Mouse (Mus musculus) fat pad, adult 2 months (tissue): ENCODE measurements around the gene Gins1.
"Not testable (repeated sequence)": the region's sequence is repeated elsewhere in the genome, so short reads cannot be mapped to it uniquely, and the experiment has no call there.

Experiments
- DNase-seq: peaks from one replicate; pipeline ENCODE4 v3.0.0-alpha.2; 2011; ENCODE audit warnings: low read depth, low spot score; ENCODE audit errors: extremely low read depth

Gene Gins1

DNA sequence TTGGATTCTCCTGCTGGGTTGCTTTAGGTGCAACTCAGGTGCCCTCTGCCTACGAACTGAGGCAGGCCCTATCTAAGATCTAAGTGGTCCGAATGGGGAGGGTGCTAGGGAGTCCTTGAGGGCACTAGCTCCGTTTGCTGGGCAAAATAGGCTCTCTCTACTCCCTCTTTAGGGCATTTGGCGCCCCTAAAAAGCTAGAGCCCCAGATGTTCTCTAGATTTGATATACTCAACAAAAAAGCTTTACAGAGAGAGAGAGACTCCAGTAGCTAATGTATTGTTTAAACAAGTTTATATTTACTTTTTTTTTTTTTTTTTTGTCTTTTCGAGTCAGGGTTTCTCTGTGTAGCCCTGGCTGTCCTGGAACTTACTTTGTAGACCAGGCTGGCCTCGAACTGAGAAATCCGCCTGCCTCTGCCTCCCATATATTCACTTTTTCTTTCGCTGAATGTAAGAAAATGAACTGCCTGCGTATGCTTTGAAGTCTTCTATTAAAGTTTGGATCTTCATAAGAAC is at the start of gene Gins1:
TSS of gene Gins1 (plus strand) at position 465 of the 515 bp plus-strand sequence.
- DNase-seq = no peak

DNA sequence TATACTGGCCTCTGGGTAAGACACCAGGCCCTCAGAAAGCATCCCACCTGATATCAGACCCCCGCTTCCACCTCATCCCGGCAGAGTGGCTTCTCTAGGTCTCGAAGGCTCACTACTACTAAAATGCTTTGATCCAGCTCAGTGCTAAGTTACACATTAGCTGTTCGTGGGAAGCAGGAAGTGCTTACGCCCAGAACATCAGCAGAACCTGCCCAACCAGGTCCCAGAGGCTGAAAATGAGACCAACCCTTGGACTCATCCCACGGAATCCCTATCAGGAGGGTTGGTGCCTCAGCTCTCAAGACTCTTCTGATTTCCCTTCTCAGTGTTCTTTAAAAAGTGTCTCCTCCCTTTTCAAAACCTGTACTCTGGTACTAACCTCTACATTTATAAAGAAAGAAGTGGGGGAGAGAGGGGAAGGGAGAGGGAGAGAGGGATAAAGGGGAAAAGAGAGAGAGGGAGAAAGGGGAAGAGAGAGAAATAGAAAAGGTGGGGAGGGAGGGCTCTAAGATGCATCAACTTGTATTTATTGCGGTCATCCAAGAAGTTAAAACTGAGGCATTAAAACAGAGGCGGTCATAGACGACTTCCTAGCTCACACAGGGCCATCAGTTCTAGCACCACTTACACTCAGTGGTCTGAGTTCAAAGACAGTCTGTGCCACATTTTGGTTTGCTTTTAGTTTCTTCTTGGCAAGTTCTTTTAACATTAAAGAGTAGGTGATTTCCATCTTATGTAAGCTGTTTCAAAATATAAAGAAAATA is 46.3 kb upstream of the Gins1 start:
- no peak for DNase-seq

DNA sequence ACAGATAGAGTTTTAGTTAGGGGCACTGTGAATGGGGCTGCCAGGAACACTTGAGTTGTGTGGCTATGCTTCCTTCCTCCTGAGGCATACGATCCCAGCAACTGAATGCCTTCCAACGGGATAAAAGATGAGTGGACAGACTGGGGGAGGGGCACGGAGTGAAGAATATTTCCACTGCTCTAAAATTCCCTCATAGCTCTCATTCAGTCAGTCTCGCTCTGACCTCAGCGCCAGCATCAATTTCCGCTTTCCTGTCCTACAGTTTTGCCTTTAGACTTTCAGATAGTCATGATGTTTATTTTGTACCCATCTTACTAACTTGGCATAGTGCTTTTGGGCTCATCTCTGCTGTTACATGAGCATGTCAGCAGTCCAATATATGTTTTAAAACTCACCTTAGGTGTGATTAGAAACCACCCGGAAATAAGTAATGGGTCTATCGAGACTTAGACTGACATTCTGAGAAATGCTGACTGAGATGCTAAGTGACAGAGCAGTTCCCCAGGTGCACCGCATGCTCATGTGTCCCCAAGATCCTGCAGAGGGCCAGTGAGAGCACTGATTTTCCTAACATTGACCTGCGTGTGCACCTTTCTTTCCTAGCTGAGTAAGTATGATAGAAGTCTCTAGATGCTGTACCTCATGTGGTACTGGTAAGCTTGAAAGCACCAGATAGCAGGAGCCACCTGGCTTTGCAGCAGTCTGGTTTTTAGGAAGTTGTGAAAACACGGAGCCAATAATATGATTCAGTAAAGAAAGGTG is 45.3 kb upstream of the Gins1 start:
- no peak for DNase-seq

DNA sequence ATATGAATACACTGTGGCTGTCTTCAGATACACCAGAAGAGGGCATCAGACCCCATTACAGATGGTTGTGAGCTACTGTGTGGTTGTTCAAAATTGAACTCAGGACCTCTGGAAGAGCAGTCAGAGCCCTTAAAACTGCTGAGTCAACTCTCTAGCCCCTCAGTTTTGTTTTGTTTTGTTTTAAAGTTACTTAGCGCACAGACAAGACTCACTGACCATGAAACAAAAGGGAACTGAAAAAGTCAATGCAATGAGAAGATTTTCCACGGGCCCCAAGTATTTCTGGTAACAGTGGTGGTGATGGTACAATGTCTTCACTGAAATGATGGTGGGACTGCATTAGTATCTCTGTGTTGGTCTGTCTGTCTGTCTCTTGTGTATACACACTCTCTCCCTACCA is 44.1 kb upstream of the Gins1 start:
- no peak for DNase-seq

DNA sequence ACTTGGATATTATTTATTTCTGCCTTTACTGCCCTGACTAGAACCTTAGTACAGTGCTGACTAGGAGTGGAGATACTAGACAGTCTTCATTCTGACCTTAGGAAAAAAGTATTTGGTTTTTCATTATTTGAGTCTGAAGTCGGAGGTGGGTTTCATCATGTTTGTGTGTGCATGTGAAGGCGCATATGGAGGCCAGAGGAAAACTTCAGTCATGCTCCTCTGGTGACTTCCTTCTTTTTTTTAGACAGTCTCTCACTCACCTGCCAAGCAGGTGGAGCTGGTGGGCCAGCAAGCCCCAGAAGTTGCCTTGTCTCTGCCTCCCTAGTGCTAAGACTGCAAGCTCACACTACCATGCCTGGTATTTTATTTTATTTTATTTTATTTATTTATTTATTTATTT is 38.2 kb upstream of the Gins1 start:
- DNase-seq = no peak

DNA sequence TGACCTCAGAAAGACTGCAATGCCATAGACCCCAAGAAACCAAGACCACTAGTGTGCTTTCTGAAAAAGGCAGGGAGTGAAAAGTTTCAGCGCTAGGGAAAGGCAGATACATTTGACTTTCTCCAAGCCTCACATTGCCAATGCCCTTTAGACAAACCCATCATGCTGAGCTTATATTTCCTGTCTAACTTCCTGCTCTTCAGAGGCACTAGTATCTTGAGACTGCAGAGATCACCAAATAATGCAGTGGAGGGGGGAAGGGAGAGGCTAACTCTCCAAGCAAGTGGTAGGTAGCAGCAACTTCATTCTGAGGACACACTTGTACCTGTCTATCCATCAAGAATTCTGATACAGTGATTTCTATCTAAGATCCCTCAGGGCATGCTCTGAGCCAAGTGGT is 35.8 kb upstream of the Gins1 start:
- DNase-seq = no peak

DNA sequence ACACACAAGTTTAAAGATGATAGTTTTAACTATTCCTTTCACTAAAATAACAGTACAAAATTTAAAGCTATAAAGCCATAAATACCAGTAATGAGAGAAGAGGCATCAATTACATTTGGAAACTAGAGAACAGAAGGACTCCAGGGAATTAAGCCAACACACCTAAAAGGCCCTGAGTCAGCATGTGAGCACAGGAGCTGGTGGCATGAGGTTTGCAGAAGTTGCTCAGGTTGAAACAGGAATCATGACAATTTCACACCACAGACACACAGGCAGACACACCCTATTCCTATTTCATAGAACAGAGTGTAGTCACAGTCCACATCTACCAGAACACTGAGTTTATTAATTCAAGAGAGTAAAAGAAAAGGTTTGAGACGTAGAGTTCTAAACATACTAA is 30.7 kb upstream of the Gins1 start:
- no peak for DNase-seq

DNA sequence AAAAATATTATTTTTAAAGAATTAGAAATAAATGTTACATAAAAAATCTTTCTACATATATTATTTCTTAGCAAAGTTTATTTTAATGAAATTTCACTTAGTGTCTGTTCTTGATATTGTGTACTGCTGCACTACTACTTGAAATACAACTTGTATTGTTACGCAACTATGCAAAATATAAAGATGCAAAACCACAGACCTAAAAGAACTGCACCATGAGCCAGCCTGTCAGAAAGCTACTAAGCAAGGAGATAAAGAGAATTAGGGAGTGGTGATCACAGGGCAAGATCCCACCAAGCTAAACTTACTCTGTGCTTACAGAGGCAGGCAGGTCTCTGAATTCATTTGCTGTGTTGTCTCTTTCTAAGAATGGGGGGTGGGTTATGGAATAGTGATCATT is 30.0 kb upstream of the Gins1 start:
- DNase-seq = no peak

DNA sequence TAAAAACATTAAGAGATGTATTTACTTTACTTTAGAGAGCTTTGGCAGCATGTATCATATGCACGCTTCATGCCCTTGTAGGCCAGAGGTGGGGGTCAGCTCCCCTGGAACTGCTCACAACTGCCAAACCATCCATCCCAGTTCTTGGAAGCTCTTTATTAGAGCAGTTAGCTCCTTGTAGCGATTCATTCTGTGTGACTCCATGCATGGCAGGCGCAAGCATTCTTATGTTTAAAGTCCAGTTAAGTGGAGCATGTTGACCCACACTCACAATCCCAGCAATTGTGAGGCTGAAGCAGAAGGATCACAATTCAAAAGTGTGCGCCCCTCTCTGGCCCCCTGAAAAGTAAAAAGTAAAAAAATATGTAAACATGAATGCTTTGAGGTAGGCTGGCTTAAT is 27.6 kb upstream of the Gins1 start:
- no peak for DNase-seq

DNA sequence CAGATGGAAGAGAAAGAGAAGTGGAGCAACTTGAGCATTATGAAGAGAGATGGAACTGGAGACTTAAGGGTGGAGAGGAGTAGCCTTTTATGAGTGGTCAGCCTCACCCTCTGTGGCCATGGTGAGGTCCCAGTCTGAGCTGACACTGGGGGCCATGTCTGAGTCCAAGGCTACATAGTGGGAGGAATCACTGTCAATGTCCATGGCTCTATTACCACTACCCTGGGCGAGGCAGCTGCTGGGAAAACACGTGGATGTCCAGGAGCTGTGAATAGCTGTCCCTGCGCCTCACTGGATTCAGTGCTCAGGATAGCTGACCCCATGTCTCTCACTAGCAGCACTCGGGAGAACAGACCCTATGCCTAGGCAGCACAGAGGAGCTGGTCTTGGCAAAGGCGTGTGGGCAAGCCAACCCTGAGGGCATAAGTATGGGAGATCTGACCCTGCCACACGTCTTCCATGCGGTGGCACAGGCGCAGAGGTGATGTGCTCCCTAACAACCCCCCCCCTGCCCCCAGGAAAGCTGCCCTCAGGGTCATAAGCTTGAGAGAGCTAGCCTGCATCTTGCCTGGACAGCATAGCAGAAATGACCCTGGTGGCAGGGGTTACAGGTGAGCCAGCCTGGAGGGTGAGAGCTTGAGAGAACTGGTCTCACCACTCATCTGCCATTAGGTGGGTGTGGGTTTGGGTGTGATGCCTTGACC is 21.0 kb upstream of the Gins1 start:
- DNase-seq = no peak

DNA sequence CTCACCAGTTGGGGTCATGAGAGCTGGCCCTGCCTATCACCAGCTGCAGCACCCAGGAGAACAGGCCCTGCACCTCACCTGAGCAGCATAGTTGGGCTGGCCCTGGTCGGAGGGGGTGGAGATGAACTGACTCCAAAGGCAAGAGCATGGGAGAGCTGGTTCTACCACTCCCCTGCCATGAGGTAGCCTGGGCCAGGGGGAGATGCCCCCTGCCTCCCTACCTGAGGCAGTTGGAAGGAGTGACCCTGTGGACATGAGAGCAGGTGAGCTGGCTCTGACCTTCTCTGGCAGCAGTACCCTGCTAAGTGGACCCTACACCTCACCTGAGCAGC is 20.5 kb upstream of the Gins1 start:
- no peak for DNase-seq

DNA sequence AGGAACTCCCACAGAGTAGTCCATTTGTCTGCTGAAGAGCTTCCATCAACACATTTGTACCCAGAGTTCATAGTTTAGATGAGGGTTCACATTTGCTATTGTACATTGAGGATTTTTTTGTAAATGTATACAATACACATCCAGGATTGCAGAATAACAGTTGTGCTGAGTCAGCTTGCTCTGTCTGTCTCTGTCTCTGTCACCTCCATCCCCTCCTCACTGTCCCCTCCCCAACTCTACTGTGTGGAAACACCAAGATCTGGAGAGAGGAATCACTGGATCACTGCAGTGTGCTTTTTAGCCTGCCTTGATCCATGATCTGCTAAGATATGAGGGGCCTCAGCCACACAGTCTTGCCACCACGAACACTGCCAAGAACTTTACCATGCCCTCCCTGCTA is 19.4 kb upstream of the Gins1 start:
- DNase-seq = no peak

DNA sequence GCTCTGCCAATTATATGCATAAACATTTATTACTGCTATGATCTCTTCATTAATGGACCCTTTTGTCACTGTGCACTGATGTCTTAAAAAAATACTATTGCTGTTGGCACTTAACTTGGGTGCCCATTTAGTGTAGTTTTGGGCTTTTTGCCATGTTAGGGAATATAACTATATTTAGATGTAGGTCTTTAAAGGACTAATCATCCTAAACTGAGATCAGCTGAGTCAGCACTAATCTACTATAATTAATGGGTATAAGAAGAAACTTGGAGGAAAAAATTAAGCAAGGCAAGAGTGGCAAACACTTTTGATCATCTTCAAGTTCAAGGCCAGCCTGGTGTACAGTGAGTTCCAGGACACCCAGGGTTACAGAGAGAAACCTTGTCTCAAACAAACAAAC is 18.9 kb upstream of the Gins1 start:
- DNase-seq = no peak

DNA sequence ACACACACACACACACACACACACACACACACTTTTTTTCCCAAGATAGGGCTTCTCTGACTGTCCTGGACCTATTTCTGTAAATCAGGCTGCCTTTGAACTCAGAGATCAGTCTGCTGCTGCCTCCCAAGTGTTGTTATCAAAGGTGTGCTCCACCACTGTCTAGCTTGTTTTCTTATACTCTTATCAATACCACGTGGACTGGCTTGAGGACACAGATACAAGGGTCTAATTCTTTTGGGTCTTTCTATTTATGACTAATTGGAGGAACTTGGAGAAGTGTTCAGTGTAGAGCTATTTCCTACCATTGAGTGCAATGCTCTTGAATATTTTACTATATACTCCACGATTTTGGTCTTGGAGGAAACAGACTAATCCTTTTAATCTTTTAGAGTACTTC is 17.8 kb upstream of the Gins1 start:
- no peak for DNase-seq

DNA sequence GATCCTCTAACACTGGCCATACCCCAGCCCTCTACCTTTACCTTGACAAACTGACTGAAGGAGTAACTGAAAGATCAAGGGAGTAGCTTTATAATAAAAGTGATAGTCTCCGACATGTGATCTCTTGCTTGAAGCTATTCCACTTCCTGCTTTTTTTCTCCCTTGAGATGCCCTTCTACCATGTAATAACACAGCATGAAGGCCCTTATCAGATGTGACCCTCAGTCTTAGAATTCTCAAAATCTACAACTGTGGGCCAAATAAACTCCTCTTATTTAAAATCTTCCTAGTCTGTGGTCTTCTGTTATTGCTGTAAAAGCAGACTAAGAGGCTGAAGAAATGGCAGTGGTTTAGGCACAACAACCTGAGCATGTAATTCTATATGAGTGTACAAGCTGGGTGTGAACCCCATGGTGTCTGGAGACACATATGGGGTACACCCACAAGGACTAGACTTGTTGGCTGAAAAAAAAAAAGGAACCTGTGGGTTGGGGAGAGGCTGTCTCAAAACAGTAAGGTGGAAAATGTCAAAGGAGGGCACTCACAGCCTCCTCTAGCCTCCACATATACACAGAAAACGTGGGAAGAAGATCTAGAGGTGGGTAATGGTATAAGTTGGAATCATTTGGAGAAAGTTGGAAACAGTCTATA is 10.5 kb upstream of the Gins1 start:
- DNase-seq = no peak

DNA sequence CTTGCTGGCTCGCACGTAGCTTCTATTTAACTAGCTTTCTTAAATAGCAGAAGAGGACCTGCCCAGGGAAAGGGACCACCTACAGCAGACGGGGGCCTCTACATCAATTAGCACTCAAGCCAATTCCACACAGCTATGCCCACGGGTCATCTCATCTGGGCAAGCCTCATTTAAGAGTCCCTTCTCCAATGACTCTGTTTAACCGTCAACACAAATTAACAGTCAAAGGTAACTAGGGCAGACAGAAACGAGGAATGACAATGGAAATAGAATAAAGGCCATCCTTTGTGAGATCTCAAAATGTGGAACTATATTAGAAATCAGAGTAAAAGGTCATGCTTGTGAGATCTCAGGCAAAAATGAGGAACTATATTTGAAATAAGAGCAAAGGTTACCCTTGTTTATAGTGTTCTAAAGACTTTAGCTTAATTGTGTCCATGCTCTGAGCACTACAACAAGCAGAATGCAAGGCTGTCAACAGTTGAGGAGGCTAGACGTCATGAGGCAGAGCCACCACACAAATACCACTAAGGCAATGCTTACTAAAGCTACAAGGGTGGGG is 9.4 kb upstream of the Gins1 start:
- DNase-seq = no peak

DNA sequence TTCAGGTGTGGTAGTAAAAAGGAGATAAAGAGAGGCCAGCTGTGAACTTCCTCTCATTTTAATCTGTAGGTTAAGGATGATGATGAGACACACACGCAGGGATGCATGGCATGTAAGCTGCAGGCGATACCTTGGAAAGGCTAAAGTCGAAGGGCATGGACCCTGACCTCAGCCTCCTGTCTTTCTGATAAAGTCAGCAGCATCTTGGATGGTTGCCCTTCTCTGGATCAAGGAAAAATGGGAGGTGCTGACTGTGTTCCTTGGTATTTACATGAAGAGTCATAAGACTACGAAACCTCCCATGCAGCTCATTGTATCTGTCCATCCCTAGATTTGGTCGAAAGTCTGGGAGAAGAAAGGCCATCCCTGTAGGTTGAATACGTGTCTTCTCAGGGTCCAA is 4.9 kb upstream of the Gins1 start:
- DNase-seq = peak; percentile 49

DNA sequence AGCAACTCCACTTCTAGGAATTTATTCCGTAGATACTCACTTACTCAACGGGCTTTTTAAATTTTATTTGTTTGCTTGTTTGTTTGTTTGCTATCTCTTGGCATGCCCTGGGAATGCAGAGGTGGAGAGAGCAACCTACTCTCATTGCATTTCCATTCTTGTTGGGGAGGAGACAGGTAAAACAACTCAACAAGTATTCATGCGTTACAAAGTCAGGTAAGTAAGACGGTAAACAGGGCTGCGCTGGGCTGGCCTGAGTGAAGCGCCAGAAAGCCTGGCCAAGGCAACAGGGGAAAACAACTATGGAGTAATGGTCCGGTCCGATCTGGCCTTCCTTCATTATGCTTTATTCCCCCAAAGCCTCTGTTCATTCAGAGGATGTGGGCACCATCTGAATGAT is 2.9 kb upstream of the Gins1 start:
- DNase-seq = no peak

DNA sequence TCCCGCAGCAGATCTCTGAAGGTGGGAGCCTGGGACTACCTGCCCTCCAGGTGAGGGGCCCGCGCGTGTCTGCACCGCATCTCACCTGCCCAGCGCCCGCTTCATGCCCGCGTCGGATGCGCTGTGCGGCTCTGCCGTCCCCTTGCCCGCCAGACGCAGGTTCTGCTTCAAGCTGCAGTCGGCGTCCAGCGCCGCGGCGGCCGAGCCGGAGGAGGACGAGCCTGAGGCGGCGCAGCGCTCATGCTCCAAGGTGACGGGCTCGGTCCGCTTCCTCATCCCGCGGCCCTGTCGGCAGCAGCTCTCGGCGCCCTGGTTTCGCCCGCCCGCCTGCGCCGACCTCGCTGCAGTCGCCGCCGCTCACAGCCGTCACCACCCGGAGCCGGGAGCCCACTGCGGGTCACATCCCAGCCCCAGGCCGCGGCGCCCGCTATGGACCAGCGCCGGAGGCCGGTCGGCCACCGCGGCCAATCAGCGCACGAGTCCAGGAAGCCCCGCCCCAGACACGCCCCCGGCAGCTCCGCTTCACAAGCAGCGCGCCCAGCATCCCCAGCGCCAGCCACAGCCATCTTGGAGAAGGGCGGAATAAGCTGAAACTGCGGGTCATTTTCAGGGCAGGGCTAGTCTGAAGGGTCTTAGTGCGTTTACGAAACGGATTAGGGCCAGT is 796 bp upstream of the Gins1 start, which contains the start of gene Abhd12:
TSS of gene Abhd12 (minus strand) at position 470 of the 664 bp plus-strand sequence.
- no peak for DNase-seq

DNA sequence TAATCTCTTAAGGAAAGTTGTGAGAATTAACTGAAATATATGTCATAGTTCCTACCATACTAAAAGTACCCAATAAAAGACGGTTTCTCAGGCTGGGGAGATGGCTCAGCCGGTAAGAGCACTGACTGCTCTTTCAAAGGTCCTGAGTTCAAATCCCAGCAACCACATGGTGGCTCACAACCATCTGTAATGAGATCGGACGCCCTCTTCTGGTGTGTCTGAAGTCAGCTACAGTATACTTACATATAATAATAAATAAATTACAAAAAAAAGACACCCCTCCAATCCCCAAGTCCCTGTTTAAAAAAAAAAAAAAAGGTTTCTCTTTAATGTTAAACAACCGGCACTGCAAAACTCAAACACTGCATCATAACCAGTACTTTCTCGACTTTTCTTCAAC is 3.7 kb downstream of the Gins1 start:
- not testable (repeated sequence) for DNase-seq
